Mouse (Mus musculus) hindbrain, embryonic 14.5 days (tissue): ENCODE measurements at regions not wholly inside any gene's neighbourhood (a gene's known extent, or its start where the extent isn't known, plus 50 kb on each side); places are given as distances from the start of the nearest gene placed in this dataset.

ENCODE experiments used
- ATAC-seq: fragments of 200-750 bp; cut with Nextera tagmentation; 2 replicates; pipeline ENCODE4 v1.8.0; 2017; ENCODE audit warnings: moderate number of reproducible peaks, mild to moderate bottlenecking, moderate TSS enrichment, moderate library complexity; ENCODE audit not compliant: low FRiP score
- DNase-seq: peaks from one replicate; pipeline ENCODE4 v3.0.0-alpha.2; 2015; ENCODE audit warnings: low spot score
- H3K27ac ChIP-seq: fragments of 300-500 bp; sonication (generic); 2 replicates; pipeline ENCODE4 v1.5.1; 2014; ENCODE audit warnings: mild to moderate bottlenecking, moderate library complexity
- H3K27me3 ChIP-seq: fragments of 300-500 bp; sonication (generic); 2 replicates; pipeline ENCODE4 v1.6.1; 2014; ENCODE audit warnings: mild to moderate bottlenecking, low read length, mixed read lengths; ENCODE audit not compliant: control insufficient read depth, insufficient read depth
- H3K36me3 ChIP-seq: fragments of 300-500 bp; sonication (generic); replicated peaks from 2 replicates; pipeline ENCODE4 v1.6.1; 2014; ENCODE audit not compliant: control insufficient read depth, insufficient read depth
- H3K4me1 ChIP-seq: fragments of 300-500 bp; sonication (generic); replicated peaks from 2 replicates; pipeline ENCODE4 v1.6.1; 2014; ENCODE audit warnings: antibody characterized with exemption, low read length, mixed read lengths; ENCODE audit not compliant: control insufficient read depth, insufficient read depth
- H3K4me2 ChIP-seq: fragments of 300-500 bp; sonication (generic); replicated peaks from 2 replicates; pipeline ENCODE4 v1.6.1; 2014; ENCODE audit warnings: mild to moderate bottlenecking, moderate library complexity
- H3K4me3 ChIP-seq: fragments of 300-500 bp; sonication (generic); replicated peaks from 2 replicates; pipeline ENCODE4 v1.5.1; 2014; ENCODE audit warnings: mild to moderate bottlenecking, low read length
- H3K9ac ChIP-seq: fragments of 300-500 bp; sonication (generic); 2 replicates; pipeline ENCODE4 v1.6.1; 2014
- H3K9me3 ChIP-seq: fragments of 300-500 bp; sonication (generic); 2 replicates; pipeline ENCODE4 v1.6.1; 2016; ENCODE audit warnings: low read length; ENCODE audit not compliant: control insufficient read depth
- WGBS: fragments of 180-500 bp; shearing (Covaris S2); extraction: QIAGEN DNeasy Blood & Tissue Kit; methylation state at CpG from one replicate; pipeline ENCODE4 v1.1.7; 2014; 5-methylcytosine and 5-hydroxymethylcytosine counted together

DNA sequence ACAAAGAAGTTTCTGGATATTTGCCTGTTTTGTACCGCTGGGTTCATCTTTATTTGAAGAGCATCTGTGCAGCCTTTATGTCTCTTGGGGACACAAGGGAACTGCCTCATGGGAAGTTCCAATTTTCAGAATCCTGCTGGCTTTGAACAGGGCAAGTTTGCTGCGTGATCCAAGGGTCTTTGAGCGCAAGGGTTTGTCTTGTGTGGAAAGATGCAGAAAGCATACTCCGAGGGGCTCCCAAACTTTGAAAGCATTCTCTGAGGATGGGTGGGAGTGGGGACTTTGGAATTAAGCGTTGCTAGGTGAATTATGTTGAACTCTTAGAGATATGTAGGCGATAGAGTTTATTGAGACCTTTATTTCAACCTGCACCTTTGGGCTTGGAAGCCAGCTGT, 279.9 kb upstream of the Robo1 start:
- H3K4me3 ChIP-seq = peak overlapping the region; percentile 55
- peak overlapping the region; percentile 91 for H3K27ac ChIP-seq
- H3K9me3 ChIP-seq = no peaks in the 10 kb centered on the region
- H3K4me2 ChIP-seq = peak overlapping the region; percentile 68
- WGBS = 2% methylated on average over 6 of the region's 6 CpGs
- peaks cover 18% of the 10 kb centered on the region for H3K4me1 ChIP-seq
- peak overlapping the region; percentile 70 for H3K9ac ChIP-seq
- H3K27me3 ChIP-seq = no peaks in the 10 kb centered on the region
- ATAC-seq (no peak), DNase-seq (no peak)
- no peaks in the 10 kb centered on the region for H3K36me3 ChIP-seq

DNA sequence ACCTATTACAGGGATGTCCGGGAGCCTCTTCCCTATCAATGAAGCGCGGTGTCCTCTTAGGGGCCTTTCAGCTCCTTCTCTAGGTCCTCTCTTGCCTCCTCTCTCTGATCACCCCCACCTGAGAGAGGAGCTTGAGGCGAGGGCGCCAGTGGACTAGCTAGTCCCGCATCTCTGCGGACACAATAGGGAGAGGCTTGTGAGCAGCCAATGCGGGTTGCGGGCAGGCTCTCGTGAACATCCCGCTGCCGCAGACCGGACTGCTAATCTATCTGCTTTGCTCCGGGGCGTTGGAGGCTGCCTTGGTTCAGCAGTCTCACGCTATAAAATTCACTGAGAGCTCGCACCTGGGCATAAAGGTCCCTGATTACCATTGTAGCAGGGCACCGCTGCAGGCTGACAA, 279.3 kb upstream of the Robo1 start:
- Histone ChIP-seq H3K9ac (peak overlapping the region; percentile 70), H3K4me3 (peak overlapping the region; percentile 55), H3K9me3 (no peaks in the 10 kb centered on the region), H3K4me2 (peak overlapping the region; percentile 68), H3K36me3 (no peaks in the 10 kb centered on the region), H3K4me1 (peaks cover 18% of the 10 kb centered on the region), H3K27me3 (no peaks in the 10 kb centered on the region), H3K27ac (peak overlapping the region; percentile 91)
- WGBS = 0% methylated on average over 18 of the region's 18 CpGs
- DNase-seq (peak; percentile 68), ATAC-seq (peak; percentile 79)

DNA sequence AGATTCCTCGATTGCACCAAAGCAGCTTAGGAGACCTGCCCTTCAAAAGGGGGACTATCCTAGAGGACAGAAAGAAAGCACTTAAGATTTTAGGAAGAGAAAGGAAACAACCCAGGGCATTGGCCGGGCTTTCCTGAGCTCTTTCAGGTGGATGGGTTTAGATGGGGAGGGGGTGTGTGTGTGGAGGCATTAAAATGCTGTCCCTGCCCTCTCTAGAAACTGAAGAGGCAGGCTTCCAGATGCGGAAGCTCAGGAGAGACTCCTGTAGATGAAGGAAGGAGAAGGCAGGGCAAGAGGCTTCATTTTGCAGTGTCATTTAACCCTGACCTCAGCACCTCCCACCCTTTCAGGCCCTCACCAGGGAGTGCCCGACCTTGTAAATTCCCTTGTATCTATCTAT, 278.8 kb upstream of the Robo1 start:
- H3K4me3 ChIP-seq = peak overlapping the region; percentile 55
- no peaks in the 10 kb centered on the region for H3K27me3 ChIP-seq
- ATAC-seq (peak; percentile 25), DNase-seq (peak; percentile 40)
- H3K36me3 ChIP-seq = no peaks in the 10 kb centered on the region
- H3K9me3 ChIP-seq = no peaks in the 10 kb centered on the region
- H3K4me2 ChIP-seq = peak overlapping the region; percentile 68
- 4% methylated on average over 4 of the region's 4 CpGs for WGBS
- H3K9ac ChIP-seq = peak overlapping the region; percentile 70
- H3K27ac ChIP-seq = peak overlapping the region; percentile 91
- H3K4me1 ChIP-seq = peaks cover 18% of the 10 kb centered on the region

DNA sequence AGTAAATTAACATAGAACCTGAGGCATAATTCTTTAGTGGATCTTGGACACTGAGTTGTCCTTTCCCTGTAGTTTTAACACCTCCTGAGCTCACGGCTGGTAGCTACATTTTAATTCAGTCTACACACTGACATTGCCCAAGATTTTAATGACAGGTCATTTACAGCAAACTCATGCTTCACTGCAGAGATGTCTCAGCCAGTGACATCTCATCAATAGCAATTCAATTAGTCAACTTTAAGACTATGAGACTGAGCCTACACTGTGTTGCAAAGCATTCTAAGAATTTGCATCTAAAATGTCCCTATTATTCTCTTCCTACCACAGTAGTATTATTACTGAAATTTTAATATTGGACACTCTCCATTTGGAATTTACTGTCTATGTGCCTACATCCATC, 239.9 kb upstream of the Robo1 start:
- Histone ChIP-seq H3K9ac (no peak overlapping the region), H3K36me3 (no peaks in the 10 kb centered on the region), H3K4me3 (no peak overlapping the region), H3K9me3 (peaks cover 3% of the 10 kb centered on the region; the same call in 1 of the 2 replicates), H3K27ac (no peak overlapping the region), H3K4me1 (peaks cover 9% of the 10 kb centered on the region), H3K4me2 (no peak overlapping the region), H3K27me3 (no peaks in the 10 kb centered on the region)
- 22% methylated on average over 1 of the region's 1 CpGs for WGBS
- ATAC-seq (no peak), DNase-seq (no peak)

DNA sequence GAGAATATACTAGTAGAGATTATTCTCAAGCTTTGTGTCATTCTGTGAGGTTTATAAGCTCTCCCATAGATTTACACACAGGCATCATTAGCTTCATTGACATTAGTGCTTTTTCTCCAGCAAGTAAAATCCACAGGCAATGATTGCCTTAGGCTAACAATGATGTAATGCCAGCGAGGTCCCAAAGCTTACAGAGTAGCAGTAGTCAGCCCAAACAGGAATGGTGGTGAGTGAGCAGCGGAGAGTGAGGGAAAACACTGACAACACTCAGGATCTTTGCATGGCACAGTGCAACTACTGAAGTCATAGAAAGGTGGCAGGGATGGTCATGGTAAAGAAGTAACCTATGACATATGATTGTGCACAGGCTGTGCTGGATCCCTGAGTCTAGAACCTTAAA, 238.5 kb upstream of the Robo1 start:
- no peak for DNase-seq
- peaks cover 9% of the 10 kb centered on the region for H3K4me1 ChIP-seq
- no peaks in the 10 kb centered on the region for H3K9me3 ChIP-seq
- no peak for ATAC-seq
- no peaks in the 10 kb centered on the region for H3K36me3 ChIP-seq
- H3K27ac ChIP-seq = no peak overlapping the region
- no peak overlapping the region for H3K9ac ChIP-seq
- H3K27me3 ChIP-seq = no peaks in the 10 kb centered on the region
- no peak overlapping the region for H3K4me2 ChIP-seq
- 62% methylated on average over 2 of the region's 2 CpGs for WGBS
- H3K4me3 ChIP-seq = no peak overlapping the region

DNA sequence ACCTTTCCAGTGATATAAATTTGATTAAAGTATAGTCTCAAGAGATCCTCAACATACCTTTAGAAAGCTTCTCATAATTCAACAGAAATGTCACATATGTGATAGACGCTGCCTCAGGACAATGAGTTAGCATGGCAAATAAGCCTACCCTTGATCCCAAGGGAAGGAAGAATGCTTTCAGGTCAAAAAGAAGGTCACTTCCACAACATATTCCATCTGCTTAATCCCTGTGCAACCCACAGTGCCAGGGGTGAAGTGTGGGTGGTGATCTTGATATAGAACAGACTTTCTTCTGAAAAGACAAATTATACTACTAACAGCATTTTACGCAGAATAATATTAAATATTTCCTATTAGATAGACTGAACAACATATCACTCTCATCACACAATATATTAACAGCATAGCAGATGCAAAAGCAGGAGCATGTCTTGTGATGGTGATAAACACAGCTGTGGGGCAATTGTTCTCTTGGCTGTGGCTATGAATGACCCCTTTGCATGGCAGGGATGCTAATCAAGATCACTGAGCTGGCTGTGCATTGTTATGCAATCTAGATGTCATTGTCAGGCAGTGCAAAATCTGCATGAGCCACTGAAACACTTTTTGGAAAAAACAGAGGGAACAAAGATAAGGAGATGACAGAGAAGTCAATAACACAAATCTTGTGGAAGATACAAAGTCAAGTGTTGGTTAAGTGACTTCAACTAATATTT, 236.2 kb upstream of the Robo1 start:
- DNase-seq (no peak), ATAC-seq (no peak)
- Histone ChIP-seq H3K9ac (no peak overlapping the region), H3K9me3 (no peaks in the 10 kb centered on the region), H3K4me1 (peaks cover 9% of the 10 kb centered on the region), H3K4me3 (no peak overlapping the region), H3K27me3 (no peaks in the 10 kb centered on the region), H3K27ac (no peak overlapping the region), H3K36me3 (no peaks in the 10 kb centered on the region), H3K4me2 (no peak overlapping the region)
- 42% methylated on average over 2 of the region's 2 CpGs for WGBS

DNA sequence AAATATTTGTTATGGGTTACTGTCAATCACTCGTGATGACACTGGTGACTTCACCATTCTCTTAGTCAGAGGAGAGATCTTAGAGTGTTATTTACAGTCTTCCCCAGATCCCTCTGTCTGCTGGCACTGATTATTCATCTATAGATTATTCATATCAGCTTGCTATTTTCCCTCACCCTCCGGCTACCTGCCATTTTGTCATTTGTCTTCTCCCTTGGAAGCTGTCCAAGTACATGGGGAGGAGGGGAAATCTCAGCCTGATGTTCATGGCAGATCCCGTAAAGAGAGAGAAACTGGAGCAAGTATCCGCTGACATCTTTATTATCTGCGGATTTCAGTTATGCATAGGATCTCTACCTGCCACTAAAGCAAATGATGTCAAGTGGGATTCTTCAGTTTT, 222.9 kb upstream of the Robo1 start:
- no peaks in the 10 kb centered on the region for H3K9me3 ChIP-seq
- H3K36me3 ChIP-seq = no peaks in the 10 kb centered on the region
- 45% methylated on average over 5 of the region's 5 CpGs for WGBS
- DNase-seq (peak; percentile 41), ATAC-seq (no peak)
- H3K27me3 ChIP-seq = no peaks in the 10 kb centered on the region
- no peak overlapping the region for H3K4me3 ChIP-seq
- no peak overlapping the region for H3K4me2 ChIP-seq
- H3K27ac ChIP-seq = no peak overlapping the region
- peaks cover 13% of the 10 kb centered on the region for H3K4me1 ChIP-seq
- no peak overlapping the region for H3K9ac ChIP-seq

DNA sequence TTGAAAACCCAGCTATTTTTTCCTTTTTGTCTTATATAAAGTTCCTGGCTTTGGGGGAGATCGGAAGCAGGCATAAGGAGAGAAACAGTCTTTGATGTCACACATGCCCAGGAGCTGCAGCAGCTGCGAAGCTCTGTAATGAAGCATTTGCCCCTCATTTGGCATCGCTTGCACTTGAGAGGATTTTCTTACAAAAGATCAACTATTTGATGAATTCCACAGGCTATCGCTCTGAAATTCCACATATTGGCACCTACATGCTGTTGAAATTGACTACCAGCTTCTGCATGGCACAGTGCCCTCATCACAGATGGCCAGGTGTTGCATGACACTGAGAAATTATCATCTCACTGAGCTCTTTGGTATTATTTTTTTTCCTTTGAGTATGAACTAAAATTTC, 220.1 kb upstream of the Robo1 start:
- Histone ChIP-seq H3K4me1 (peaks cover 13% of the 10 kb centered on the region), H3K27me3 (no peaks in the 10 kb centered on the region), H3K4me2 (no peak overlapping the region), H3K9me3 (peaks cover 5% of the 10 kb centered on the region; the same call in 1 of the 2 replicates), H3K4me3 (no peak overlapping the region), H3K9ac (no peak overlapping the region), H3K36me3 (no peaks in the 10 kb centered on the region), H3K27ac (no peak overlapping the region)
- ATAC-seq = no peak
- 54% methylated on average over 4 of the region's 4 CpGs for WGBS
- peak; percentile 38 for DNase-seq

DNA sequence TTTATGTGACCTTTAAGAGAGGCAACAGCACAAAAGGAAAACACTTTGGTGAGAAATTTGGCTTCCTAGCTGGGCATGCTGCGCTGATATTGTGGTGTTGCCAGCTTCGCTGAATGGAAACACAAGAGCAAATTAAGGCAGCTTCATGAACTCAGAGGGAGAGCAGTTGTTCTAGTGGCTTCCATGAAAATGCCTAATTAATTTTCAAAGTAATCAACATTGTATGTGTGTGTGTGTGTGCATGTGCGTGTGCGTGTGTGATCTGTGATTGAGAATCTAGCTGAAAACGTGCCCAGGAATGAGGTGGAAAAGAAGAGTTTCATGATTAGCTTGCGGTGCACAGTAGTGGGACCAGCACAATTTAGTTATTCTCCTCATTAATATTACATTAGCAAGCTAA, 219.2 kb upstream of the Robo1 start:
- H3K27ac ChIP-seq = 0 out of 2 replicates have a peak overlapping the region, but pooled peaks have one; percentile 7
- 52% methylated on average over 6 of the region's 6 CpGs for WGBS
- H3K9me3 ChIP-seq = peaks cover 5% of the 10 kb centered on the region; the same call in 1 of the 2 replicates
- H3K27me3 ChIP-seq = no peaks in the 10 kb centered on the region
- no peaks in the 10 kb centered on the region for H3K36me3 ChIP-seq
- DNase-seq = peak; percentile 51
- ATAC-seq = peak; percentile 75
- H3K4me1 ChIP-seq = peaks cover 13% of the 10 kb centered on the region
- no peak overlapping the region for H3K4me3 ChIP-seq
- H3K9ac ChIP-seq = no peak overlapping the region
- H3K4me2 ChIP-seq = no peak overlapping the region
